Mouse (Mus musculus) bone marrow, adult 2 months (tissue): ENCODE measurements around the gene Kirrel2.

Source experiments
- CTCF ChIP-seq: fragments of 200-500 bp; IDR thresholded peaks from 2 replicates; pipeline ENCODE4 v1.5.1; 2011; ENCODE audit warnings: low read length, control low read depth; ENCODE audit not compliant: control insufficient read depth, insufficient read depth
- POLR2A ChIP-seq: fragments of 200-500 bp; IDR thresholded peaks from 2 replicates; pipeline ENCODE4 v1.6.1; 2011; ENCODE audit warnings: low read depth, mild to moderate bottlenecking, control low read depth, low read length, borderline replicate concordance; ENCODE audit not compliant: control insufficient read depth

DNA sequence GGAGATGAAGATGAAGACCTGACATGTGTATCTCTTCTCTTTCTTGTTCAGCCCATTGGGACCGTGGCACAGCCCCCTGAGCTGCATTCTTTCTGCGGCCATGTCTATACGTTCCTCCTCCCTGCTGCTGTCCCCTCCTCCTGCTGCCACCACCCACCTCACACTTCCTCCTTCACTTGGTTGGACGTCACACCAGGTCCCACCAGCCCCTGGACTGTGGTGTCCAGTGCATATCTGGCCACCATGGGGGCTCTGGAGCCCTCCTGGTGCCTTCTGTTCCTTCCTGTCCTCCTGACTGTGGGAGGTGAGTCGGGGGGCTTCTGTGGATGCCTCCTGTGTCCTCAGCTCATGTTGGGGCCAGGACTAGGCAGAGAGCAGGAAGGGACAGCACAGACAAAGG lies 43.9 kb downstream of the Kirrel2 start, which contains the start of gene Tyrobp:
- TF ChIP-seq CTCF (no peak), POLR2A (peak; percentile 91)
